Mouse (Mus musculus) G1E-ER4 (cell line): ENCODE results near the gene Nub1. TPM values are rescaled to one million over a fixed set of nuclear protein-coding genes. Genes with fewer than 3 reads are reported as not detected.

Experiments used
- GATA1 ChIP-seq: IDR thresholded peaks from one replicate; pipeline ENCODE4 v1.8.0; 2012; ENCODE audit warnings: low read length, inconsistent platforms
- polyA plus RNA-seq: library from polyadenylated mRNA; stranded (reverse); fragments of >175 nt; gene quantifications from 2 replicates; pipeline ENCODE4 v1.2.3, GENCODE M21; 2012

Gene Nub1
- polyA plus RNA-seq, 1 experiment = 20.1 TPM

- TF ChIP-seq GATA1 = no peak
Measured at GRCm38 (mm10) chr5:24751305-24752174, 66.2 kb downstream of the Nub1 start.

- no peak for TF ChIP-seq GATA1
Measured at GRCm38 (mm10) chr5:24752175-24752498, 66.8 kb downstream of the Nub1 start.

GRCm38 (mm10) chr5:24756931-24757330 lies 71.6 kb downstream of the Nub1 start:
- no peak for TF ChIP-seq GATA1

- TF ChIP-seq GATA1 = no peak
Measured at GRCm38 (mm10) chr5:24757816-24758215, 72.5 kb downstream of the Nub1 start, which contains the start of gene Crygn. Crygn (minus strand) TSS chr5:24758008.

Other genes with a start within 250 kb of the Nub1 start
- gene Fastk, start 240.2 kb upstream of the Nub1 start, polyA plus RNA-seq = 287 and 347 TPM in 2 replicates
- 29.5 and 31.2 TPM in 2 replicates for gene Tmub1, start 237.7 kb upstream of the Nub1 start, polyA plus RNA-seq
- gene Agap3, start 233.4 kb upstream of the Nub1 start, polyA plus RNA-seq = 321 and 334 TPM in 2 replicates
- 0.01 TPM in 1 of 2 replicates, not detected in the other for gene Gbx1, start 158.3 kb upstream of the Nub1 start, polyA plus RNA-seq
- gene Asb10, start 144.6 kb upstream of the Nub1 start, polyA plus RNA-seq = not detected in 2 replicates
- not detected in 2 replicates for gene 4931409K22Rik, start 128.7 kb upstream of the Nub1 start, polyA plus RNA-seq
- gene Abcf2, start 108.1 kb upstream of the Nub1 start, polyA plus RNA-seq = 120 and 124 TPM in 2 replicates
- gene Chpf2, start 98.8 kb upstream of the Nub1 start, polyA plus RNA-seq = 26.9 and 36.2 TPM in 2 replicates
- not detected in 2 replicates for gene Smarcd3, start 61.1 kb upstream of the Nub1 start, polyA plus RNA-seq
- gene Wdr86, start 45.2 kb downstream of the Nub1 start, polyA plus RNA-seq = not detected in 2 replicates
- not detected in 2 replicates for gene Crygn, start 72.5 kb downstream of the Nub1 start, polyA plus RNA-seq
- gene Rheb, start 157.1 kb downstream of the Nub1 start, polyA plus RNA-seq = 31.7 and 37.0 TPM in 2 replicates